Mouse (Mus musculus): ENCODE measurements around the gene Bspry.

The Bspry gene

DNA sequence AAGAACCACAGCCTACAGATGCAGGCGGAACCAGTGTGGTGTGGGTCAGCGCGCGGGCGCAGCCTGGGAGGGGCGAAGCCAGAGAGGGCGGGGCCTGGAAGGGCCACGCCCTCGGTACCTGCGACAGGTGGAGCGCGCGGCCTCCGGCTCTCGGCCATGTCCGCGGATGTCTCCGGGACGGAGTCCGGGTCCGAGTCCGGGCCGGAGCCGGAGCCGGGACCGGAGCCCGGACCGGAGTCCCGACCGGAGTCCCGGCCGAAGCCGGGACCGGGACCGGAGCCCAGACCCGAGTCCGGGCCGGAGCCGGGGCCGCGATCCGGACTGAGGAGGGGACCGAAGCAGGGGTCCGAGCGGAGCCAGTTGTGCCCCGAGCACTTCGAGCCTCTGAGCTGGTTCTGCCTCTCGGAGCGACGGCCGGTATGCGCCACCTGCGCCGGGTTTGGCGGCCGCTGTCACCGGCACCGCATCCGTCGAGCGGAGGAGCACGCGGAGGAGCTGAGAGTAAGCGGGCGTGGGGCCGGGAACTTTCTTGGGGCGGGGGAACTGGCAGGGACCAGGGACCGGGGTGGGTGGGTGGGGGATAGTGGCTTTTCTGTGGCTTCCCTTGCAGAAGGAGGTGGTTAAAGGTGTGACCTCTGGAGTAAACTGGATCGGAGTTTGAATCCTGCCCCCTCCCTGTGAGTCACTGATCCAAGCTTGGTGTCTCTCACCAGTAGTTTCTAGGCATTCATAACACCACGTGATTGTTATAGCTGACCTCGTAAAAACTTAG lies at the start of gene Bspry:
Gene Bspry, plus strand, starts transcription at position 117 of the 772 bp plus-strand sequence.
- in situ Hi-C loops (cut with MboI; ENCODE audit: low pct_unique_long_range_greater_than_20kb in 1 of 2, low sequenced_read_pairs in 2 of 2, unreplicated experiment in 1 of 2), result no loop called here

DNA sequence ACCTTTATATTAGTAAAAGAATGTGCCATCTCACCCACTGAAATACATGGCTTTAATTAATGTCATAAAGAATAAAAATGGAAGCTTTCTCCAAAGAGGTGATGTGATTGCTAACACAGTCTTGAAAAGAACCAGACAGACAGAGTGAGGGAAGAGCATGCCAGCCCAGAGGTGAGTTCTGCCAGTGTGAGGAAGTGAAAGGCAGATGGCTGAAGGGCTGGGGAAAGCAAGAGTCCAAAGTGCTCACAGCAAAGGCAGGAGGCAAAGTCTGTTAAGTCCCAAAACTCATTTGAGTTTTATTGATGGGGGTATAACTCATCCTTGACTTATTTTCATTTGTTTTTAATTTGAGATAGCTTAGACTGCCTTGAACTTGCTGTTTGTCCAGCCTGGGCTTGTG lies 49.2 kb upstream of the Bspry start:
- in situ Hi-C loops (cut with MboI; ENCODE audit: low pct_unique_long_range_greater_than_20kb in 1 of 2, low sequenced_read_pairs in 2 of 2, unreplicated experiment in 1 of 2), result no loop called here

DNA sequence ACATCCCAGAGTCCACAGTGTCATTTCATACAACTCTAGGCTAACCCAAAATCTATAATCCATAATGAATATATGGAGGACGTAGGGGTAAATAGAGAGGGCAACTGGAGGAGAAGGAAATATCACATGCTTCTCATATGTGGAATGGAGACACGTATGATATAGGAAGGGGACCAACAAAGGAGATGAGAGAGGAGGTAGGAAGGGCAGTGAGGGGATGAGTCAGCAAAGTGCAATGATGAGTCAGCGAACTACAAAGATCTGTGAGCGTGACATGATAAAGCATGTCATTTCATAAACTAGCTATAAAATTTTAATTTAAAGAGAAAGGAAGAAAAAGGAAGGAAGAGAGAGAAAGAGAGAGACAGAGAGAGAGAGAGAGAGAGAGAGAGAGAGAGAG lies 48.3 kb upstream of the Bspry start:
- in situ Hi-C loops (cut with MboI; ENCODE audit: low pct_unique_long_range_greater_than_20kb in 1 of 2, low sequenced_read_pairs in 2 of 2, unreplicated experiment in 1 of 2), result no loop called here

DNA sequence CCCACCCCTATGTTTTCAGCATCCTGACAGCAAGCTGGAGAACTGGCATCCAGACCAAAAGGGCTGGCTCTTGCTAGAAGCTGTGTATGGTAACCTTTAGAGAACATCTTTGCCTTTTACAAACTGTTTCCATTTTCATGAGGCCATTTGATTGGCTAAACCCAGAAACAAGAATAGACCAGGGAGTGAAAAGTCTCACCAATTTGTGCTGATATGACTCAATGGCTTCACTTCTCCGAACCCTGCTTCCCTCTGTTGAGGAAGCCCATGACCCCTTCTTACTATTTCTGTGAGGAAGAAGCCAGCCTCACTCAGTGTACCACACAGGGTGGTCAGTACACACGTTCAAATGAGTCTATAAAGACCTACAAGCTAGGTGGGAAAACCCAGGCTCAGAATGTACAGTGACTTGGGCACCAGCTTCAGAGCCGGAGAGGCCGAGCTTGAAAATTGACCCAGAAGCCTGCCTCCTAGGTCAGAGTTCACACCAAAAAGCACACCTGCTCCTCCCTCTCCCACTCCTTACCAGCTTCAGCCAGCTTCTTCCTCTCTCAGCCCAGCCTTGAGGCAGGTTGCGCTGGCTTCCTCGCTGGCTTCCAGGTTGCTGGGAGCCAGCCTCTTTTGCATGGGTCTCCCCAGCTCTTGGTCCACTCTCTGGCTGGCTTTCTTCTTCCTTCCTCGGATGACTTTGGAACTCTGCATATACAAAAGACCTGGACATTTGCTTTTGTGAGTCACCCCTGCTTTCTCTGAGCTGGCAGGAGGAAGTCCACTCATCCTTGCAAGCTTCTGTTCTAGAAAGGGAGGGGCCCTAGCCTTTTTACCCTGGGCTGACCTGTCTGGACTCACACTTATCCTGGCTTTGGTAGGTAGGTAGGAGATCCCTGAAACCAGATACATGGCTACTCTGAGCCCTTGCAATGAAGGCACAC lies 45.6 kb upstream of the Bspry start:
- in situ Hi-C loops (cut with MboI; ENCODE audit: low pct_unique_long_range_greater_than_20kb in 1 of 2, low sequenced_read_pairs in 2 of 2, unreplicated experiment in 1 of 2), result no loop called here

DNA sequence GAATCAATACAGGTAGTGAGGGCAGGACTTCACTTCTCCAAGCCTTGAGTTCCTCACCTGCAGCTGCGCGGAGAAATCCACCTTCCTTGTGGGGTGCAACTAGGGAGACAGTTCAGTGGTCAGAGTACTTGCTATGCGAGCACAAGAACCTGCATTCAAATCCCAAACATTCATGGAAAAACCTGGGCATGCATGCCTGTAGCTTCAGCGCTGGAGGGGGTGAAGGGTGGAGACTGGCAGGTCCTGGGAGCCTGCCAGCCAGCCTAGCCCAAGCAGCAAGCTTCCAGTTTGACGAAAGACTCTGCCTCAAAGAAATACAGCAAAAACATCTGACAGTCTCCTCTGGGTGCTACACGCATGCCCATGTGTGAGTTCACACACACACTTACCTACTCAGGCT lies 44.8 kb upstream of the Bspry start, which contains the start of gene Rnf183:
Gene Rnf183, minus strand, starts transcription at position 172 of the 400 bp plus-strand sequence.
- in situ Hi-C loops (cut with MboI; ENCODE audit: low pct_unique_long_range_greater_than_20kb in 1 of 2, low sequenced_read_pairs in 2 of 2, unreplicated experiment in 1 of 2), result no loop called here

DNA sequence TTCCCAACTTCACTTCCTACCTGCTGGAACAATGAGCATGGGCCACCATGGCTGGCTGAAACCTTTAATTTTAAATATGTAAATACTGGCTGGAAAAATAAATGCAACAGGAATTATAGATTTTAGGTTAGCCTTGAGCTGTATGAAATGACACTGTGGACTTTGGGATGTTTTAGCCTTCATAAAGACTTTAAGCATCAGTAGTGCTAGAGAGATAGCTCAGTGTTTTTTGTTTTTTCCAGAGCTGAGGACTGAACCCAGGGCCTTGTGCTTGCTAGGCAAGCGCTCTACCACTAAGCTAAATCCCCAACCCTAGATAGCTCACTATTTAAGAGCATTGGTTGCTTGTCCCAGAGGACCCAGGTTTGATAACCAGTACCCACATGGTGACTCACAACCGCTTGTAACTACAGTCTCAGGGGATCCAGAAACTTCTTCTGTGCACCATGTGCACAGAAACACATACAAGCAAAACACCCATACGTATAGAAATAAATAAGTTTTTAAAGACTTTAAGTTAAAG lies 42.5 kb upstream of the Bspry start:
- in situ Hi-C loops (cut with MboI; ENCODE audit: low pct_unique_long_range_greater_than_20kb in 1 of 2, low sequenced_read_pairs in 2 of 2, unreplicated experiment in 1 of 2), result no loop called here

DNA sequence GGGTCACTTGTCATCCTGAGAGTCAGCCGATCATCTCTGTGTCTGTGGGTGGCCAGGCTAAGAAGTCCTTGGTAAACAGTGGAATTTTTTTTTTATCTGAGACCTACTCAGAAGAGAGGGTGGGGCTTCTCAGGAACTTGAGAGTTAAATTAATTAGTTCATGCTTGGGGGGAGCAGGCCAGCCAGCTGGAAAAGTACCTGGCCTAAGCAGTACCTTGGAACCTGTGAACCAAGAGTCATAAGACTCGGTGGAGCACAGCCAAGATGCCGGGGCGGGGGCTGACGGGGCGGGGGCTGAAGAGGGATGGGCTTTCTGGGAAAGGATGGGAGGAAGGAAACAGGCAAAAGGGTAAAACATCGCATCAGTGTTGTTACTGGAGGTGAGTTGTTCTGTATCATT lies 42.0 kb upstream of the Bspry start:
- in situ Hi-C loops (cut with MboI; ENCODE audit: low pct_unique_long_range_greater_than_20kb in 1 of 2, low sequenced_read_pairs in 2 of 2, unreplicated experiment in 1 of 2), result no loop called here

DNA sequence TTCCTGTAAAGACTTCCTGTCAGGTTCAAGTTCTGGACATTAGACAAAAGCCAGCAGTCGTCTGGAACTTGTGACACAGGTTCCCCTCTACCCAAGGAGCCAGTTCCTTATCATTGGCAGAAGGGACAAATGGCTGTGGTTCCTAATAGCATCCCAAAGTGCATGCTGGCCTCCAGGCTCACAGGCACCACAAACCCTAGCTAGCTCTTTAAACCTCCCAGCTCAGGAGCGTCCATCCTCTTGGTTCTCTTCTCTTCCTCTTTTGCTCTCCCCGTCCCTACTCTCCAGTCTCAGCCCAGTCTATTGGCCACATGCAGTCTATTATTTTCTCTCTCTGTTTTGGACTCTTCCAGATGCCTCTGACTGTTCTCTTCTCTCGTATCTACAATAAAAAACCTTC lies 40.1 kb upstream of the Bspry start:
- in situ Hi-C loops (cut with MboI; ENCODE audit: low pct_unique_long_range_greater_than_20kb in 1 of 2, low sequenced_read_pairs in 2 of 2, unreplicated experiment in 1 of 2), result no loop called here

DNA sequence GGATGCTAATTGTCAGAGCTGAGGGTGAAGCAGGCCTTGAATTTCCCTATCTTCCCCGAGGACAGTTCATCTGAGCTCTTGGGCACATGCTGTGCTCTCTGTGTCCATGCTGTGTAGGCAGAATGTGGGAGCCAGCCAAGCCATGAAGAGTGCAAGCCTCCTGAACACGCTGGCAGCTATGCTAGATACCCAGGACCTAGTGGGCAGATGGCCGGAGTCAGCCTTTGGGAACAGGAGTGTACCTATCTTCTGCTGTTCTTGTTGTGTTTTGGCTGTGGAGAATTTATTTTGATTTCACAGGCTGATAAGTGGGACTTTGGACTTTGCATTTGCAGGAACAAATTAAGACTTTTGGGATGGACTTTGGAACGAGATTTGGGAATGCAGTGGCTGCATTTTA lies 39.3 kb upstream of the Bspry start:
- in situ Hi-C loops (cut with MboI; ENCODE audit: low pct_unique_long_range_greater_than_20kb in 1 of 2, low sequenced_read_pairs in 2 of 2, unreplicated experiment in 1 of 2), result no loop called here

DNA sequence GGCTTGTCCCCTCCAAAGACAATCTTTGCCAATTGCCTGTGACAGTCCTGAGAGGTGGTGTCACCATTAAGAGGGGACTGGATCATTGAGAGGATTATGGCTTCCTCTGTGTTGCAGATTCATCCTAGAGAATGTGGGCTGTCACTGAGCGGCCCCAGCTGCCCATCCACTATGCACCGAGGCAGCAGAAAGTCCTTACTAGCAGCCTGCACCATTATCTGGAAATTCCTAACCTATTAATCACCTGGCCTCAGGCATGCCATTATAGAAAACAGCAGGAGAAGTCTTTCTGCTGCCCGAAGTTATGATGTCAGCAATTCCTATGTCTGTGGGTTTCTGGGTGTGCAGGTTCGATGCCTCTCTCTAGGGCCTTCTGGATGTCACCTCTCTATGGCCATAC lies 38.9 kb upstream of the Bspry start:
- in situ Hi-C loops (cut with MboI; ENCODE audit: low pct_unique_long_range_greater_than_20kb in 1 of 2, low sequenced_read_pairs in 2 of 2, unreplicated experiment in 1 of 2), result no loop called here

DNA sequence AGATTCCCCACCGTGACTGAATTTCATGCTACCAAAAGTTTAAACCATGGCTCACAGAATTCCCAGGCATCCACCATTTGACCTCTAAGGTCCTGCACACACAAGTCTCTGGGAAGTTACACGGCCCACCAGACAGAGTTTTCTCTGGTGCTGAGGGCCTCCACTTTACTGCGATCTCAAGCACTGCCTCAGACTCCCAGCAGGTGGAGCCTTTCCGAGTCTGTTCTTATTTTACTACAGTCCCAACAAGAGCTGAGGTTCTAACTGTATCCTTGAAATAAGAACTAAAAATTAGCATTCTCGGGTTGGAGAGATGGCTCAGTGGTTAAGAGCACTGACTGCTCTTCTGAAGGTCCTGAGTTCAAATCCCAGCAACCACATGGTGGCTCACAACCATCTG lies 24.9 kb upstream of the Bspry start:
- in situ Hi-C loops (cut with MboI; ENCODE audit: low pct_unique_long_range_greater_than_20kb in 1 of 2, low sequenced_read_pairs in 2 of 2, unreplicated experiment in 1 of 2), result no loop called here

DNA sequence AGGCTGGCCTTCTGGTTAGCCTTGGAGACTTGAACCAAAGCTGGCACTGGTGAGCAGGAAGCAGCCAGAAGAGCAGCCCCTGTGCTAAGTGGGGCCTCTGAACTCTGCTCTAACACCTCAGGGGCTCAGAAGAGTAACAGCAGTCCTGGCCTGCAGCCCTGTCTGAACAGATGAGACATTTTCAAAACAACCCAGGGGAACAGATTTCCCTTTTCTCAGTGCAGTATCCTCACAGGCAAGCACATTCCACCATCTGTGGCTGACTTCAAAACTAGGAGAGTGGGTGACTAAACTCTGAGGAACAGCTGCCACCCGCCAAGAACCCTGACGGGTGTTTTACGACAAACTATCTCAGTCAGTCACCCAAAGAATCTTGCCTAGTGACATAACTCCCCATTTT lies 20.8 kb upstream of the Bspry start:
- in situ Hi-C loops (cut with MboI; ENCODE audit: low pct_unique_long_range_greater_than_20kb in 1 of 2, low sequenced_read_pairs in 2 of 2, unreplicated experiment in 1 of 2), result no loop called here

DNA sequence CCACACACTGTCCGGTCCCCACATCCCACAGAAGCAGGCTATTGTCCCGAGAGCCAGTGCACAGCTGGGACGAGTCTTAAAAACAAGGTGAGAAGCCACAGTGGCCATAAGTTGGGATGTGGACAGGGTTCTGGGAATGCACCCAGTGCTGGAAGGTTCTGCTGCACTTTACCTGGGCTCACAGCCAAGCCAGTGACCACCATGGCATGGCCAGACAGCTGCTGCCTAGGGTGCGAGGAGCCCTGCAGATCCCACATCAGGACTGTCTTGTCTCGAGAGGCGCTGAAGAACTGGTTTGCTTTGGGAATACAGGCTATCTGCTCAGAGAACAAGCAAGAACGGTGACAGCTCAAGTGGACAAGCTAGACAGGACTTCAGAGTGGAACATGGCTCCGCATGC lies 19.5 kb upstream of the Bspry start:
- in situ Hi-C loops (cut with MboI; ENCODE audit: low pct_unique_long_range_greater_than_20kb in 1 of 2, low sequenced_read_pairs in 2 of 2, unreplicated experiment in 1 of 2), result no loop called here

DNA sequence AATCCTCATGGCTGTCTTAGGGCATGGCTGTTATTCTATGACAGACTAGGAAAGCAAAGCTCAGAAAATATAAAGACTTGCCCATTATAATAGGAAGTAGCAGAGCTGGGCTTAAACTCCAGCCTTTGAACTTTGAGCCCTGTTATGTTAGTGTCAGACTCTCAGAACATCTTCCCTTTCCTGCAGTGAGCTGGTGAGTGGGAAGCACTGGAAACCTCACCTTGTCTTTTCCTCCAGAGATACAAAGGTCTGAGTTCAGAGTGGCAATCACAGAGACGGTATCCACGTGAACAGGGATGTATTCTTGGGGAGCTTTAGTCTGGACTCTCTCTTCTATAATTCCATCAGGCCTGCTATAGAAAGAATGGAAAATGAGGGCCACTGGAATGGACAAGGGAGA lies 16.7 kb upstream of the Bspry start:
- in situ Hi-C loops (cut with MboI; ENCODE audit: low pct_unique_long_range_greater_than_20kb in 1 of 2, low sequenced_read_pairs in 2 of 2, unreplicated experiment in 1 of 2), result no loop called here

DNA sequence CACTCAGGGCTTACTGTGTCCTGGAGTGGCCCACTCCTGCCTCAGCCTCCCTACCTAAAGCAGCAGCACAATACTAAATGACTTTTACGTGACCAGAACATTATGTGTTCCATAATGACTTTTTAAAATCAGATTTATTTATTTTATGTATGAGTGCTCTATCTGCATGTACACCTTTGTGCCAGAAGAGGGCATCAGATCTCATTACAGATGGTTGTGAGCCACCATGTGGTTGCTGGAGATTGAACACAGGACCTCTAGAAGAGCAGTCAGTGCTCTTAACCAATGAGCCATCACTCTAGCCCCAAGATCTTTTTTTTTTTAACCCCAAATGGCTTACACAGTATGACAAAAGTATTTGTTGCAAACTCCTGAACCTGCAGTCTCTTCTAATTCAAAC lies 11.7 kb upstream of the Bspry start:
- in situ Hi-C loops (cut with MboI; ENCODE audit: low pct_unique_long_range_greater_than_20kb in 1 of 2, low sequenced_read_pairs in 2 of 2, unreplicated experiment in 1 of 2), result no loop called here

DNA sequence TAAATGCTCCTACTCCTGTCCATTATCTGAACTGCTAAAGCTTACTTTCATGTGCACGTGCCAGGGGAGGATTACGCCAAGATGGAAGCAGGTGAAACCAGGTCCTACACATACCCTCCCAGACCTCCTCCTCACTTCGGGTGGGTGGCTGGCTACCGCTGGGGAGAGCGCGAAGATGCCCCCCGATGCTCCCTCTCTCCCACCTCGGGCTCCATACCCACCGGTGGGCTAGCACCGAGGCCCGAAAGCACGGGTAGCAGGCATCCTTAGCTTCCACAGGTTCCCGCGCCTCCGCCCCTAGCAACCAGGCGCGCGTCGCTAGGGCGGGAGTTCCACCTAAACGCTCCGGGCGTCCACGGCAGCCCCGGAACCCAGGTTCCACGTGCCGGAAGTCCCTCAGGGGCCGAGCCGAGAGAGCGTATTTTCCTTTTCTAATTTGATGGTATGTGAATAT lies 9.2 kb upstream of the Bspry start, which contains the start of gene Wdr31:
Gene Wdr31, minus strand, starts transcription at position 299 of the 454 bp plus-strand sequence.
- in situ Hi-C loops (cut with MboI; ENCODE audit: low pct_unique_long_range_greater_than_20kb in 1 of 2, low sequenced_read_pairs in 2 of 2, unreplicated experiment in 1 of 2), result no loop called here

DNA sequence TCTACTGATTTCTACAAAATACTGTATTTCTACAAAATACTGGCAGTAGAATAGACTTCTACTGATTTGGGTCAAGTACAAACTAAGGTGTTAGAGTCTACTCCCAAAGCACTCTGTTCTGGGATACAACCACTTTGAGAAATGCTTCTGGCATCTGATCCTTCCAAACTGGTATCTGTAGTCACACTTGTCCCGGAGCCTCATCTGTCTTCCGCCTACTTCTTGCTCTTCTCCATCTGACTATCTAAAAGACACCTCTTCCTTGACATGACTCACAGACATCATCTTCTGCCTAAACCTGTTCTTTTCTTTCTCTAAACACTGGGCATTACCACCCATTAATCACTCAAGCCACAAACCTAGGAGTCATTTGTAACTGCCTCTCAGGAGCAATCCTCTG lies 7.8 kb upstream of the Bspry start:
- in situ Hi-C loops (cut with MboI; ENCODE audit: low pct_unique_long_range_greater_than_20kb in 1 of 2, low sequenced_read_pairs in 2 of 2, unreplicated experiment in 1 of 2), result no loop called here

DNA sequence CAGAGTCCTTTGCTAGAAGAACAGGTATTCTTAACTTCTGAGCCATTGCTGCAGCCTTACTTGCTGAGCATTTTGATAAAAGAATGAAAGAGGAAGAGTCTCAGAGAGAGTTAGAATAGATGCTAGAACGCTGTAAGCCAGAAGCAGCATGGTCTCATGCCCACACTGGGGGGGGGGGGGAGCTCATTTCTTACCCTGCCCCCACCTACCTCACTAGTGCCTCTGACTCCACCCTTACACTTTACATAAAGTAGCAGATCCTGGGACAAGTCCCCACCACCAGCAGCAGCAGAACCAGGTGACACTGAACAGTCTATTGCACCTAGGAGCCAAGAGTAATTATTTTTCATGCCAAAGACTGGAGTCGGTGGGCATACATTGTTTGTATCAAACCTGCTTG lies 4.7 kb upstream of the Bspry start:
- in situ Hi-C loops (cut with MboI; ENCODE audit: low pct_unique_long_range_greater_than_20kb in 1 of 2, low sequenced_read_pairs in 2 of 2, unreplicated experiment in 1 of 2), result no loop called here

DNA sequence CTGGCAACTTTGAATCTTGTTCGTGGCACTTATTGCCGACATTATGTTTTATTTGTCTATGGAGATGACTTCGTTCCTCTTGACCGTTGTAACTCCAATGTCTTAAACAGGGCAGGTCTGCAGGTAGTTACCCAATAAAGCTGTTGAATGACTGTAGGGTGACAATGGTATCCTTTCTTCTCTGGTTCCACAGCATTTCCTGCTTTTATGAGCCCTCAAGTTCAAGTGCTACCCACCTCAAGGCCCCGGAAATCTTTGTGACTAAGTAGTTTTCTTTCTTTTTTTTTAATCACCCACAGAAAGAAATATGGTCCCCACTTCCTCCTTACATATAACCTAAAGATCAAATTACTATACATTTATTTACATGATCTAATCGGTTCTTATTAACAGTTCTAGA lies 4.1 kb upstream of the Bspry start:
- in situ Hi-C loops (cut with MboI; ENCODE audit: low pct_unique_long_range_greater_than_20kb in 1 of 2, low sequenced_read_pairs in 2 of 2, unreplicated experiment in 1 of 2), result no loop called here

Measured in mouse embryonic stem cell (cell line).